8 mouse cellular contexts compared by ENCODE assay signal in genomic region chr19:46502069-46502455, GRCm38 (mm10). TPM values are rescaled to one million over a fixed set of nuclear protein-coding genes. Genes with fewer than 3 reads are reported as not detected.
DNase-seq lines count a peak whose midpoint lies in the region; ATAC-seq and TF ChIP-seq lines count a peak whose summit lies in the region.

No protein-coding gene starts in this region.

- peak overlapping the region; percentile 99 for H3K27ac ChIP-seq in gastrocnemius, adult 2 months
- H3K27ac ChIP-seq in intestine, embryonic 14.5 days (ENCODE audit: low read depth), result peak overlapping the region; percentile 99
- H3K27ac ChIP-seq in limb, embryonic 13.5 days, result peak overlapping the region; percentile 98
- peak overlapping the region; percentile 100 for H3K27ac ChIP-seq in stomach, postnatal 0 days (replicated peaks)

- H3K36me3 ChIP-seq in intestine, embryonic 14.5 days (ENCODE audit: control insufficient read depth, insufficient read depth, low read length), result peaks cover 12% of the 10 kb centered on the region
- H3K36me3 ChIP-seq in limb, embryonic 13.5 days, result peaks cover 18% of the 10 kb centered on the region
- peaks cover 4% of the 10 kb centered on the region; the same call in 1 of the 2 replicates for H3K36me3 ChIP-seq in stomach, postnatal 0 days (ENCODE audit: control insufficient read depth, insufficient read depth, low read length)

- WGBS in intestine, embryonic 14.5 days, result 0% methylated on average over 25 of the region's 46 CpGs
- WGBS in limb, embryonic 13.5 days, result under 1% methylated on average over 42 of the region's 46 CpGs
- WGBS in stomach, postnatal 0 days, result 0% methylated on average over 23 of the region's 46 CpGs

- peak; percentile 19; the same call in 1 of the 2 replicates for TF ChIP-seq CTCF in gastrocnemius, adult 2 months (IDR thresholded peaks at IDR 0.05)
- TF ChIP-seq CTCF in stomach, postnatal 0 days (IDR thresholded peaks at IDR 0.05; ENCODE audit: low read depth), result no peak

- peak overlapping the region; percentile 79 for H3K9ac ChIP-seq in intestine, embryonic 14.5 days (ENCODE audit: low read length)
- H3K9ac ChIP-seq in limb, embryonic 13.5 days, result peak overlapping the region; percentile 96
- peak overlapping the region; percentile 99 for H3K9ac ChIP-seq in stomach, postnatal 0 days (ENCODE audit: low read length)

- H3K9me3 ChIP-seq in intestine, embryonic 14.5 days (ENCODE audit: control insufficient read depth, low read length), result no peaks in the 10 kb centered on the region
- no peaks in the 10 kb centered on the region for H3K9me3 ChIP-seq in limb, embryonic 13.5 days
- no peaks in the 10 kb centered on the region for H3K9me3 ChIP-seq in stomach, postnatal 0 days (ENCODE audit: control insufficient read depth, low read length)

- H3K4me2 ChIP-seq in intestine, embryonic 14.5 days (ENCODE audit: low read length), result peak overlapping the region; percentile 93
- peak overlapping the region; percentile 99 for H3K4me2 ChIP-seq in limb, embryonic 13.5 days (replicated peaks)
- peak overlapping the region; percentile 91 for H3K4me2 ChIP-seq in stomach, postnatal 0 days (replicated peaks; ENCODE audit: low read depth)

- no peaks in the 10 kb centered on the region for H3K27me3 ChIP-seq in intestine, embryonic 14.5 days (replicated peaks; ENCODE audit: control insufficient read depth, insufficient read depth, low read length)
- H3K27me3 ChIP-seq in limb, embryonic 13.5 days, result no peaks in the 10 kb centered on the region
- no peaks in the 10 kb centered on the region for H3K27me3 ChIP-seq in stomach, postnatal 0 days (ENCODE audit: control insufficient read depth, insufficient read depth, low read length)

- DNase-seq in frontal cortex, postnatal 14 days (ENCODE audit: low spot score in 2 of 2), result no peak
- DNase-seq in cerebellum, adult 18-20 months, result peak; percentile 75 to 85
- peak; percentile 93 for DNase-seq in gastrocnemius, adult 2 months
- DNase-seq in intestine, embryonic 14.5 days (ENCODE audit: low spot score), result peak; percentile 82
- DNase-seq in naive thymus-derived CD4-positive, alpha-beta T cell, adult 2 months (ENCODE audit: low read depth), result peak; percentile 77
- DNase-seq in stomach, postnatal 0 days (ENCODE audit: low spot score), result peak; percentile 82

- intact Hi-C loops in gastrocnemius, adult 2 months (cut with DNase I), result loop anchor here (2.0 kb wide), 1 partner anchor 107 kb away; the partner anchor contains the start of gene Actr1a

- TF ChIP-seq EP300 in stomach, postnatal 0 days (optimal IDR thresholded peaks at IDR 0.05), result no peak

- peak overlapping the region; percentile 95 for H3K4me3 ChIP-seq in gastrocnemius, adult 2 months
- peak overlapping the region; percentile 85 for H3K4me3 ChIP-seq in intestine, embryonic 14.5 days (ENCODE audit: low read depth, low read length)
- H3K4me3 ChIP-seq in limb, embryonic 13.5 days, result peak overlapping the region; percentile 92
- H3K4me3 ChIP-seq in stomach, postnatal 0 days (ENCODE audit: low read depth, low read length), result peak overlapping the region; percentile 97

- H3K4me1 ChIP-seq in intestine, embryonic 14.5 days (replicated peaks; ENCODE audit: control insufficient read depth, insufficient read depth, low read length), result peaks cover 28% of the 10 kb centered on the region
- H3K4me1 ChIP-seq in limb, embryonic 13.5 days, result peaks cover 45% of the 10 kb centered on the region
- peaks cover 17% of the 10 kb centered on the region for H3K4me1 ChIP-seq in stomach, postnatal 0 days (replicated peaks; ENCODE audit: control insufficient read depth, insufficient read depth)

- ATAC-seq in frontal cortex, adult (ENCODE audit: low TSS enrichment), result peak; percentile 26; the same call in 1 of the 2 replicates
- ATAC-seq in intestine, embryonic 14.5 days (replicated peaks; ENCODE audit: low FRiP score, low TSS enrichment, low read depth), result no peak
- ATAC-seq in limb, embryonic 13.5 days (ENCODE audit: low FRiP score, low read depth), result no peak
- ATAC-seq in stomach, postnatal 0 days (ENCODE audit: low FRiP score, low TSS enrichment), result 0 out of 2 replicates have a peak, but pooled peaks have one; percentile 0

RNA-seq across cellular contexts. Expression of gene Trim8, which starts 0.6 kb away (rescaled TPM):
- 10 to 100 TPM; 20.2 to 20.7 TPM for total RNA-seq in gastrocnemius, adult 2 months (2021)
- polyA plus RNA-seq in intestine, embryonic 14.5 days (2014; fragmentation: Nextera tagmentation; extraction: Ambion mirVana), result 20.1 and 21.1 TPM in 2 replicates
- 13.6 and 14.2 TPM in 2 replicates for polyA plus RNA-seq in limb, embryonic 13.5 days (2015; fragmentation: Nextera tagmentation; extraction: Ambion mirVana)
- 15.1 and 16.4 TPM in 2 replicates for polyA plus RNA-seq in stomach, postnatal 0 days (2015; fragmentation: Nextera tagmentation; extraction: Ambion mirVana)

Comparison
In these comparisons a context has a peak if more than half of its experiments do, and no peak if none do; other contexts are left out.
1. ATAC-seq: peak in frontal cortex, adult (single experiment) and stomach, postnatal 0 days (single experiment); none in intestine, embryonic 14.5 days (single experiment) and limb, embryonic 13.5 days (single experiment).
2. DNase-seq: peak in cerebellum, adult 18-20 months (2 of 2), gastrocnemius, adult 2 months (single experiment), intestine, embryonic 14.5 days (single experiment), naive thymus-derived CD4-positive, alpha-beta T cell, adult 2 months (single experiment) and stomach, postnatal 0 days (single experiment); none in frontal cortex, postnatal 14 days (0 of 2).
3. Peak in every context shown above with its lines, with median percentiles within 50 percentile points of each other: H3K27ac ChIP-seq, H3K4me3 ChIP-seq, H3K4me2 ChIP-seq and H3K9ac ChIP-seq.